Mouse (Mus musculus) left cerebral cortex, adult 18-20 months (tissue): ENCODE measurements around the gene Pkd2. TPM values are rescaled to one million over a fixed set of nuclear protein-coding genes. Genes with fewer than 3 reads are reported as not detected.
"Not testable (repeated sequence)": the region's sequence is repeated elsewhere in the genome, so short reads cannot be mapped to it uniquely, and the experiment has no call there.

Experiments
- DNase-seq, 2 experiments: peaks; one replicate each; pipeline ENCODE4 v3.0.0; 2021 to 2022; ENCODE audit warnings: low spot score in 2 of 2, mixed read lengths in 1 of 2
- long read RNA-seq, 2 experiments: library from polyadenylated mRNA; stranded (forward); transcript quantifications; one replicate each; pipeline ENCODE4 v2.0.0; 2021
- total RNA-seq, 2 experiments: library from RNA; stranded (reverse); gene quantifications; 2 replicates each; pipeline ENCODE4 v1.2.3; 2021

Gene Pkd2
- 10 to 100 TPM; 28.6 to 30.4 TPM for total RNA-seq
- long read RNA-seq, experiment 1, full-length matches to known transcripts = 16 of 34 reads
- long read RNA-seq, experiment 1, partial matches to known transcripts = 10 of 34 reads
- long read RNA-seq, experiment 1, other reads (novel, unspliced or antisense) = 8 of 34 reads
- long read RNA-seq, experiment 2, full-length matches to known transcripts = 10 of 21 reads
- long read RNA-seq, experiment 2, partial matches to known transcripts = 4 of 21 reads
- long read RNA-seq, experiment 2, other reads (novel, unspliced or antisense) = 7 of 21 reads

- DNase-seq = peak; percentile 63 to 69
Measured at GRCm38 (mm10) chr5:104458832-104459705, at the start of gene Pkd2. Gene Pkd2, plus strand, starts transcription at chr5:104459450.

- DNase-seq = no peak
Measured at GRCm38 (mm10) chr5:104415999-104416398, 43.3 kb upstream of the Pkd2 start.

- DNase-seq = no peak
Measured at GRCm38 (mm10) chr5:104417028-104417427, 42.2 kb upstream of the Pkd2 start.

GRCm38 (mm10) chr5:104417721-104418120 lies 41.5 kb upstream of the Pkd2 start:
- DNase-seq = no peak

GRCm38 (mm10) chr5:104422039-104422438 lies 37.2 kb upstream of the Pkd2 start:
- no peak for DNase-seq

- no peak for DNase-seq
Measured at GRCm38 (mm10) chr5:104423861-104424260, 35.4 kb upstream of the Pkd2 start.

GRCm38 (mm10) chr5:104425949-104426348 lies 33.3 kb upstream of the Pkd2 start:
- no peak for DNase-seq

GRCm38 (mm10) chr5:104432886-104433285 lies 26.4 kb upstream of the Pkd2 start:
- peak; percentile 5 to 36 for DNase-seq

- no peak for DNase-seq
Measured at GRCm38 (mm10) chr5:104433968-104434565, 25.2 kb upstream of the Pkd2 start.

GRCm38 (mm10) chr5:104434835-104435301 lies 24.4 kb upstream of the Pkd2 start, which contains the start of gene Spp1:
Gene Spp1, plus strand, starts transcription at chr5:104435118.
- no peak for DNase-seq

- no peak for DNase-seq
Measured at GRCm38 (mm10) chr5:104436406-104437076, 22.7 kb upstream of the Pkd2 start.

- no peak for DNase-seq
Measured at GRCm38 (mm10) chr5:104442396-104442795, 16.9 kb upstream of the Pkd2 start.

GRCm38 (mm10) chr5:104442850-104443249 lies 16.4 kb upstream of the Pkd2 start:
- DNase-seq = no peak

- DNase-seq = peak; percentile 61 to 68
Measured at GRCm38 (mm10) chr5:104446156-104446555, 13.1 kb upstream of the Pkd2 start.

GRCm38 (mm10) chr5:104448346-104448745 lies 10.9 kb upstream of the Pkd2 start:
- DNase-seq = not testable (repeated sequence)

- no peak for DNase-seq
Measured at GRCm38 (mm10) chr5:104449491-104449890, 9.8 kb upstream of the Pkd2 start.

- DNase-seq = no peak
Measured at GRCm38 (mm10) chr5:104453075-104453474, 6.2 kb upstream of the Pkd2 start.

GRCm38 (mm10) chr5:104454564-104454963 lies 4.7 kb upstream of the Pkd2 start:
- no peak for DNase-seq

GRCm38 (mm10) chr5:104459706-104460455 lies 631 bp downstream of the Pkd2 start:
- peak; percentile 66 to 71 for DNase-seq

- DNase-seq = no peak
Measured at GRCm38 (mm10) chr5:104460456-104460838, 1.2 kb downstream of the Pkd2 start.
